Mouse (Mus musculus): ENCODE results near the gene Zfp617.
"Not testable (repeated sequence)": the region's sequence is repeated elsewhere in the genome, so short reads cannot be mapped to it uniquely, and the experiment has no call there.

The Zfp617 gene

GRCm38 (mm10) chr8:71908309-71909261 is at the start of gene Zfp617, which contains the start of gene Zfp882:
TSS of gene Zfp617 (plus strand) at chr8:71908635.
TSS of gene Zfp882 (plus strand) at chr8:71908608.
- DNase-seq (ENCODE audit: low spot score in 2 of 2), result peak; percentile 82 to 83

- DNase-seq (ENCODE audit: low spot score in 2 of 2), result not testable (repeated sequence)
Observed at GRCm38 (mm10) chr8:71861551-71861950, 46.9 kb upstream of the Zfp617 start.

DNA sequence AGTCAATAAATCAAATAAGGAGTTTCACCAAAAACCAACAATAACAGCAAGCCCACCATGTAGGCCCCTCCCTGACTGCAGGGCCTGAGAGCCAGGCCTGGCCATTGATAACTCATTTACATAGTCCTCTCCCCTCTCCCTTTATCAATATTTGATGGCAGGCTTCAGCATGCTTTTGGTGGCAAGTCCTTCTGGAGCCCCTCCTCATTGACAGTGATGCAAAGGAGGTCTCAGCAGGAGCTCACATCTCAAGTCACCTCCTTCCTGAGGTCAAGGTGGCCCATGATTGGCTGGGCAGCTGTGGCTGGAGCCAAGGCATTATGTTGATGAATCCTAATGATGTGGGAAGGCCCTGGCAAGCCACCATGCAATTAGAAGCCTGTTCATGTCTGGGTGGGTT is 46.4 kb upstream of the Zfp617 start:
- DNase-seq (ENCODE audit: low spot score in 2 of 2), result not testable (repeated sequence)

DNA sequence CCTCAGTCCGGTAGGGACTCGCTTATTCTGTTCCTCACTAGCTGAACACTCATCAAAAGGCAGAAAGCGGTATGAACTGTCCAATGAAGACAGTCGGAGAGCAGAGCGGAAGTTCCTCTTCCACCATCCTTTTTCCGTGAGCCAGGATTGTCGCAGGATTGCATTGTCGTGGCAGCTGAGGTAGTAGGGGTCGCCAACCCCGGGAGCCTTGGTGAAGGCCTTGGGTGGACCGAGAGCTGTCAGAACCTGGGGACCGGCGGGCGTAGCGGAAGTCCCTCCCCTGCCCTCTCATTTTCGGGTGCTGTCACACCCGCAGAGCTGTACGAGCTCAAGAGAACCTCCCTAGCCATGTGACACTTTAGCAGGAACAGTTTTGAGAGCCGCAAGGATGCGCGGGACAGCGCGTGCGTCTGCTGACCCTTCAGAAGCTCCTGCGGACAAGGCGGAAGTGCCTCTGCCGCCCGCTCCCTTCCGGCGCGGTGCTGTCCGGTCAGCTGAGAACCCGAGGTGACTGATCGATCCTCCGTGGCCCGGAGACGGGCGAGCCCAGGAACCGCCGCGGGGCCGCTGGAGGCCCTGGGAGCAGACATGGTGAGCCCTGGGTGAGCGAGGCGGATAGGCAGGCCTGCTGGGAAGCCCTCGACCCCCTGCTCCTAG is 26.7 kb upstream of the Zfp617 start, which contains the start of gene Zfp709:
Gene Zfp709, plus strand, starts transcription at position 402 of the 657 bp plus-strand sequence.
- peak; percentile 65 to 72 for DNase-seq (ENCODE audit: low spot score in 2 of 2)

DNA sequence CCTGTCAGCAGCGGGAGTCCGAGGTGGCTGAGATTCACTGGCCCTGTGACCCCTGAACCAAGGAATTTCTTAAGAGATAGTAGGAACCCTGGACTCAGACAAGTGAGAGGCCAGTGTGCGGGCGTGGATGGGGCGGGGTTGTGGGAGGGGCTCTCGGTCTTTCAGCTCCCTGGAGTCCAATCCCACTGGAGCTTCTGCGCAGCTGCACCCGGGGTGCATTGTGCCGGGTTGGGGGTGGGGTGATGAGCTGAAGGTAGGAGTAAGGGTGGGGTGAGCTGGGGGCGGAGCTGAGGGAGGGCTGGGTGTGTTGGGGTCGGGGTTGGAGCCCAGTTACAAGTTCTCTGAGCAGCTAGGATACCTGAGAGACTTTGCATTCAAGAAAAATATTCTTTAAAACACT is 7.8 kb upstream of the Zfp617 start:
- not testable (repeated sequence) for DNase-seq (ENCODE audit: low spot score in 2 of 2)

DNA sequence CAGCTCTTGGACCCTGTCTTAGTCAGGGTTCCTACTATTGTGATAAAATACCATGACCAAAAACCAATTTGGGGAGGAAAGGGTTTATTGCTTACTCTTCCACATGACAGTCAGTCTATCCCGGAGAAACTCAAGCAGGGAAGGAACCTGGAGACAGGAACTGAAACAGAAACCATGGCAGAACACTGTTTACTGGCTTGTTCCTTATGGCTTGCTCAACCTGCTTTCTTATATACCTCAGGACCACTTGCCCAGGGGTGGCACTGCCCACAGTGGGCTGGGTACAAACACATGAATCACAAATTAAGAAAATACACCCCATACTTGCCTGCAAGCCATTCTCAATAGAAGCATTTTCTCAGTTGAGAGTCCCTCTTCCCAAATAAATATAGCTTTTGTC is 5.4 kb upstream of the Zfp617 start:
- DNase-seq (ENCODE audit: low spot score in 2 of 2), result not testable (repeated sequence)

DNA sequence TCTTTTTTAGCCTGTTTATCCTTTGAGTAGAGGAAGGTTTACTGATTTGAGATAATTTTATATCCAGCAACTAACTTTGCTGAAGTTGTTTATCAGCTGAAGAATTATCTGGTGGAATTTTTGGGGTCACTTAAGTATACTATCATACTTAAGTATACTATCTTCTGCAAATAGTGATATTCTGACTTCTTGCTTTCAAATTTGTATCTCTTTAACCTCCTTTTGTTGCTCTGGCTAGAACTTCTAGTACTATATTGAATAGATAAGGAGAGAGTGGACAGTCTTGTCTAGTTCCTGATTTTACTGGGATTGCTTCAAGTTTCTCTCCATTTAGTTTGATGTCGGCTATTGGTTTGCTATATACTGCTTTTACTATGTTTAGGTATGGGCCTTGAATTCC is 1.6 kb upstream of the Zfp617 start:
- no peak for DNase-seq (ENCODE audit: low spot score in 2 of 2)

DNA sequence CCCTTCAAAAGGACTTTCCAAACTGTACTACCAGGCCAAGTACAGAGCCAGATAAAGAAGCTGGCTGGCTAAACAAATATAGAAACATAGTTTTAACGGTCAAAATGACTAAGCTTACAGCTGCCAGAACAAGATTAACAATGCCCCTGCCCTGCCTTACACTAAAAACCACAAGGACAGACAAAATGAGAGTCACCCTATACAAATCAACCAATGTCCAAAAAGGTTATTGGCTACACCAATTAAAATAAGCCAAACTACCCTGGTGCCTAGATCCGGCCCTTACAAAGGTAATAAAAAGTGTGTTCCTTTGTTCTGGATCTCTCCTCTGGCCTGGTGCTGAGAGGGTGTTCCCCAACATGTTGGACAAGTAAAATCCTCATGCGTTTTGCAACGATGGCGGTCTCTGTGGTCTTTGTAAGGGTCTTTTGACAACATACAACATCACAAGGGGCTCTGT is 607 bp upstream of the Zfp617 start:
- no peak for DNase-seq (ENCODE audit: low spot score in 2 of 2)

GRCm38 (mm10) chr8:71912286-71912685 is 3.9 kb downstream of the Zfp617 start:
- no peak for DNase-seq (ENCODE audit: low spot score in 2 of 2)

GRCm38 (mm10) chr8:71922567-71923401 is 14.3 kb downstream of the Zfp617 start:
- peak; percentile 94 to 95 for DNase-seq (ENCODE audit: low spot score in 2 of 2)

GRCm38 (mm10) chr8:71925791-71926190 is 17.4 kb downstream of the Zfp617 start:
- DNase-seq (ENCODE audit: low spot score in 2 of 2), result no peak

- DNase-seq (ENCODE audit: low spot score in 2 of 2), result peak in 1 of 2 experiments; percentile 16
Observed at GRCm38 (mm10) chr8:71926551-71926950, 18.1 kb downstream of the Zfp617 start.

DNA sequence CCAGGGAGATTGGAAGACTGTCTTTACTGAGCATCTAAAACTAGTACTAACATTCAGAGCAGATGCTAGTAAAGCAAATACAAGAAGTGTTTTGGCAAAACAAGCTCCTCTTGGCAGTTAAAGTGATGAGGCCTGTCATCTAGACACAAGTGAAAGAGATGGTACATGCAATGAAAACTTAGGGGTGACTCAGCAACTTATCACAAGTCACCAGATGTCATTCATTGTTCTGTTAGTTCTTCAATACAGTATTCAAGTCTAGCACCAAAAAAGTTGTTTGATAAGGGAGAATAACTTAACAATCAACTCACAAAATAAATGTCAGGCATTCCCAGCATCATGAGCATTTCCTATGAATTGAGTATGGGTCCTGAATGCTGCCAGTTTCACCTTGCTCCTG is 19.3 kb downstream of the Zfp617 start:
- DNase-seq (ENCODE audit: low spot score in 2 of 2), result no peak

DNA sequence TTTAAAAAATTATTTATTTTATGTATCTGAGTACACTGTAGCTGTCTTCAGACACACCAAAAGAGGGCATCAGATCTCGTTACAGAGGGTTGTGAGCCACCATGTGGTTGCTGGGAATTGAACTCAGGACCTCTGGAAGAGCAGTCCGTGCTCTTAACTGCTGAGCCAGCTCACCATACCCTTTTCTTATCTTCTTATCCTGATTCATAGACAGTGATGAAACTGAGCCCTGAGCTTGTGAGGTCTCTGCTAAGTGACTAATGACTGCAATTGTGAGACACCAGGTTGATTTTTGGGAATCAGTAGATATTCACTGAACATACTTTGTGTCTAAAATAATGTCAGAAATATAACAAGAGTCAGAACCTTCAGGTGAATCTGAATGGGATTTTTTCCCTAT is 29.6 kb downstream of the Zfp617 start:
- not testable (repeated sequence) for DNase-seq (ENCODE audit: low spot score in 2 of 2)

DNA sequence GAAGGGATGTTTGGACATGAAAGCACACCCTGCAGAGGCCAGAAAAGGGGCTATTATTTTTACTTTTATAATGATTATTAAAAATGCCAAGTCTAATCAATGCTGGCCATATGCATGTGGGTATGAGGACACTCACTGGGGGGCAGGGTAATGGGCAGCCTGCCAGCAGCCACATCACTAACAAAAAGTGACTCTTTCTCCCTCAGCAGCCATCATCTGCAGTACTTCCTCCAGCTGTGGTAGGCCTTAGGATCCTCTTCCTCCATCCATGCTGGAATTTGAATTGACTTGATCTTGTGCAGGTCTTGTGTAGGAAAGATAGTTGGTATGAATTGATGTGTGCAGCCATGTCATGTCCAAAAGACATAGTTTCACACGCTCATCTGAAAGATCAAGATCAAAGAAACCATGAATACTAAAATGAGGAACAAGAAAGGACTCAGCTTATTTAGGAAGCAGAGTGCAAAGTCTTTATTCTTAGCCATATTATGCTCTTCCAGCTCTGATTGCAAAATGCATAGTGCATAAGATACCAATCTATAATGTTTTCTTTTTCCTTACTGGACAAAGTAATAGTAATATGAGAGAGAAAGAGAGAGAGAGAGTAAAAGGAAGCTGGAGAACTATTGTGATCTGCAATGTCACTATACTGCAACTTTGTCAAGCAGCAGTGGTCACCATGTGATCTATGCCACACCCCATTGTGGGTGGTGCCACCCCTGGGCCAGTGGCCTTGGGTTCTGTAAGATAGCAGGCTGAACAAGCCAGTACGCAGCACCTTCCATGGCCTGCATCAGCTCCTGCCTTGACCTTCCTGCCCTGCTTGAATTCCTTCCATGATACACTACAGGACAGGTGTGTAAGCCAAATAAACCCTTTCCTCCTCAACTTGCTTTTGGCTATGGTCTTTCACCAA is 32.1 kb downstream of the Zfp617 start:
- DNase-seq (ENCODE audit: low spot score in 2 of 2), result peak; percentile 54 to 72

DNA sequence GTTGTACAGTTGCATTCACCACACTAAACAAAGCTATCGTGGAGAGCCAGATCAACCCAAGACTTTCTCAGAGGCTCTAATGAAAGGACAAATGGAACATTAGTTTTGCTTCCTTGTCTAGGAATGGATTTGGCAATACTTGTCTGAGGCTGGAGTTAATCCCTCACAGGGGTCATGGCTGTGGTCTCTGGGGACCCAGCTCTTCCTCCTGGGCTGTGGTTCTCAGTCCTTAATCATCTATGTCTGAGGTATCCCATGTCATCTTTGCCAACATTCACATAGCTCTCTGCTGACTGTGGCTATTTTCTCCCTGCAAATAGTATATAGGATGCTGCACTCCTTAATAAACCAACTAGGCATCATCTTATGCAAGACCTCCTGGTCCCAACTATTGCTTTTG is 33.3 kb downstream of the Zfp617 start:
- no peak for DNase-seq (ENCODE audit: low spot score in 2 of 2)

GRCm38 (mm10) chr8:71948624-71949023 is 40.2 kb downstream of the Zfp617 start:
- DNase-seq (ENCODE audit: low spot score in 2 of 2), result no peak

DNA sequence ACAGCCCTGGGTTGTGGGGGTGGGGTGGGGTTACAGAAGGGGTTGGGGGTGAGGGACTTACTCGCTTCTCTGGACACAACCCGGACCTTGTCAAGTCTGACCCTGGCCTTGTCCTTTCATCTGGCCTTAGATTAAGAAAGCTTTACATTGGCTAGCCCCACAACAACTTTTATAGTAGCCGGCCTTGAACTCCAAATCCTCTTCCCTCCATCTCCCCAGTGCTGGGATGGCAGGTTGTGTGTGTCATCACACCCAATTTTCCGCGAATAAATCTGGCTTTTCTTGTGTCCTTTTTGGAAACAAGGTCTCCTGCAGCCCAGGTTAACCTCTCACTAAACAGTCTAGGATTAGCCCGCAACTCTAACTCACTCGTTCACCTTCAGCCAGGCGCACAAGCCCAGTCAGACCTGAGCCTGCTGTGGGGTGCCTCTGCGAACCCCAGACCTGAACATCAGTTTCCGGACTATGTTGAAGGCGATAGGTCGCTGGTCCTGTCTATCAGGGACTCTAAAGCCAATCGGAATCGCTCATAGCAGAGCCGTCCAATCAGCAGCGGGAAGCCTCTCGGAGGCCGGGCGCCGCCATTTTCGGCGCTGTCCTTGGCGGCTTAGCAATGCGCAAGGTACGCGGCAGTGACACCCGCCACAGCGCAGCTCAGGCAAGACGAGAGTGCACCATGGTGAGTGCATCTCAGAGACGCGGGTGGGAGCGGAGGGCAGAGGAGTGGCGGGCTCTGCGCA is 42.2 kb downstream of the Zfp617 start, which contains the start of gene Zfp961:
Gene Zfp961, plus strand, starts transcription at position 557 of the 740 bp plus-strand sequence.
- peak; percentile 97 for DNase-seq (ENCODE audit: low spot score in 2 of 2)

DNA sequence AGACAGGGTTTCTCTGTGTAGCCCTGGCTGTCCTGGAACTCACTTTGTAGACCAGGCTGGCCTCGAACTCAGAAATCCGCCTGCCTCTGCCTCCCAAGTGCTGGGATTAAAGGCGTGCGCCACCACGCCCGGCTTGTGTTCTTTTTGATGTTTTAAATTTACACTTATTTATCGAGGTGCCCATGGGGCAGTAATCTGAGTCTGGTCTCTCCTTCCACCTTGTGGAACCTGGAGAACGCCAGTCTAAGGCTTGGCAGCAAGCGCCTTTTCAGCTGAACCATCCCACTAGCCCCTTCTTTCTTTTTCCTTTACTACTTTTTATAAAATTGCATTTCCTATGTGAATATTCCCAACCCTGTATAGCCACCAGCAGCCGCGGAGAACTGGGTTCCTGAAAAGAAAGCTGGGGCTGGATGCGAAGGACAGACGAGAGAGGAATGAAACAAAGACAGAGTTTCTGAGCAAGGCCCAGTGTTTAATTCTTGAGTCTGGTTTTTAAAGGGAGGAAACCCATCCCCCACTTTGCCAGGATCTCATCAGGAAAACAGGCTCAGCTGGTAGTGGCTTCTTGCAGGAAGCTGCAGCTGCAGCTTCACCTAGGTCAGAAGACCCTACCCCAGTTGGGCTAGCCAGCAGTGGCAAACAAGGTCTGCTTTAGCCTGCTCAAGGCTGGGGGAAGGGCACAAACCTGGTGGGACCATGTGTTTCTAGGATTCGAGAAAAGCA is 43.2 kb downstream of the Zfp617 start:
- DNase-seq (ENCODE audit: low spot score in 2 of 2), result no peak

Measured in spleen, postnatal 36 days (tissue).